Mouse (Mus musculus) kidney, postnatal 36 days (tissue): Measurements from ENCODE around the gene Kcnn4.
A peak's percentile ranks its signal among the peaks of the same experiment; 100 is the strongest.

ENCODE experiments used
- DNase-seq, 2 experiments: peaks; one replicate each; pipeline ENCODE4 v3.0.0; 2021 to 2022; ENCODE audit warnings: mixed read lengths in 2 of 2

Gene Kcnn4

DNA sequence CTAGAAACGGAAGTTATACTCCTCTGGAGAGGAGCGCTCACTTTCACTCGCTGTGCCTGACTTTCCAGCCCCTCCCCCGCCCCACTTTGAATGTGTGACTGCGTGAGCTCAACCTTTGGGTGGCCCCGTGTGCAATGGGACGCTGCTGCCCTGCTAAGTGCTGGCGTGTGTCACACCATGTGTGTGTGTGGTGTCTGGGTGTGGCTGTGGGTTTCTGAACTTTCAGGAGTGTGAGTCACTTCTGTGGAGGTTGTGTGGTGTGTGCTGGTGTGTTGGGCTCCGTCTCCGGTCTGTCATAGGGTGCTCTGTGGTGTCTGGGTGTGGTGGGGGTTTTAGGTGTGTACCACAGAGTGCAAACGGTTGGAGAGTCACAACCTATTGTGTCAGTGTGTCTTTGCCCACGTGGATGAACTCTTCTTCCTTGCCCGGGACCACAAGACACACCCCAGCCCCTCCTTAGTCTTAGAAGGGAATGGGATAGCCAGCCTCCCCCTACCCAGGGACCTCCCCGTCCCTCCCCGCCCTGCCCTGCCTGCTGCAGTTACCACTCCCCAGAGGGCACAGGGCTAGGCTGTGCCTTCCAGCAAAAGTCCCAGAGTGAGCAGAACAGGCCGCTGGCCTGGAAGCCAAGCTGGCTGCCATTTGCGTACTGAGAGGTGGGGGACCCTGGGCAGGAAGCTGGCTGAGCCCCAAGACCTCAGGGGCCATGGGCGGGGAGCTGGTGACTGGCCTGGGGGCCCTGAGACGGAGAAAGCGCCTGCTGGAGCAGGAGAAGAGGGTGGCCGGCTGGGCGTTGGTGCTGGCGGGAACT lies at the start of gene Kcnn4:
Gene Kcnn4 (plus strand): TSS at position 533 of the 811 bp plus-strand sequence.
- DNase-seq: no peak

DNA sequence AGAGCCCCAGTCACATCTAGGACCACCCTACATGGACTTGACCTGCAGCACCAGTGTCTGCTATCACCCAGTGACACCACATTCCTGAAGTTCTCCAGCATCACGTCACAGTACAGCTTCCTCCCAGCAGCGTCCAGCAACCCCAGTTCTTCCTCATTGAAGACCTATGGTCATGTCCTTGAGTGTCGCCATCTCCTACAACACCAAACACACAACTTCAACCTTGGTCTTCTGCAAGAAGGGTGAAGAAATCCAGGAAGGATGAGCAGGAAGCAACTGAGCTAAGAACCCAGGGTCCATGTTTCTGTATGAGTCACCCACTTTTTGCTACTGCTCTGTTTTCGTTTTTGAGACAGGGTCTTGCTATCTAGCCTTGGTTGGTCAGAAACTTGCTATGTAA lies 47.5 kb upstream of the Kcnn4 start:
- DNase-seq: no peak

DNA sequence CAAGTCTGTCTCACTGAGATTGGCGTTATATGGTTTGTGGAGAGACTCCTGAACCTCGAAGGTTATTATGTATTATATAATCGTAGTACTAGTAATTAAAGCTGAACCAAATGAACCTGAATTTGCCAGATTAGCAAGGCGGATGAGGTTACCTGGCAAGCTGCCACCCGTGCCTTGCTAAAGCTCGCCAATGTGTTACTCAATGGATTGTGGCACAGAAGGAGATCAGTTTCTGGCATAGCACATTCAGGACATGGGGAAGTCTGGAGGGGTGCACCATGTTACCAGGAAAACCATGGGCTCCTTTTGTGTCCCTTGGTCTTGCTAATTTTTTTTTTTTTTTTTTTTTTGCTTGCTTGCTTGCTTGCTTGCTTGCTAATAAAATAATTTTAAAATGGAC lies 44.9 kb upstream of the Kcnn4 start:
- DNase-seq: peak in 1 of 2 experiments; percentile 43

DNA sequence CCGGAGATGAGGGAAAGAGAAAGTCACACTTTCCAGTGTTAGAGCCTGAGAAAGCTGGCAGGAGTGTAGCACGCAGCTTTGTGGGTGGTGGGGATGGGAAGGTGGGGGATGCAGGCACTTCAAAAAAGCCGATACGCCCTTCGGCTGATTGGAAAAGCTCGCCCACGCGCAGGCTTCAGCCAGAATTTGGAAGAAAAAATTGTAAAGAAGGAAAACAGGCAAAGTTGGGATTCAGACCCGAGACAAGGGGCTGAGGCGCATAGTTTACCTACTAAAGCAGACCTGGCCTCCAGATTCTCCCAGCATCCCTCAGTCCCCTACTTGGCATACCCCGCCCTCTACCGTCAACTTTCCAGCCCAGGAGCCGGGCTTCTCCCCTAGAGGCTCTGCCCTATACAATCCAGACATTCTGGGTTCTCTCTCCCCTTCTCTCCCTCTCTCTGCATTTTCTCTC lies 44.4 kb upstream of the Kcnn4 start:
- DNase-seq: peak in 1 of 2 experiments; percentile 12

DNA sequence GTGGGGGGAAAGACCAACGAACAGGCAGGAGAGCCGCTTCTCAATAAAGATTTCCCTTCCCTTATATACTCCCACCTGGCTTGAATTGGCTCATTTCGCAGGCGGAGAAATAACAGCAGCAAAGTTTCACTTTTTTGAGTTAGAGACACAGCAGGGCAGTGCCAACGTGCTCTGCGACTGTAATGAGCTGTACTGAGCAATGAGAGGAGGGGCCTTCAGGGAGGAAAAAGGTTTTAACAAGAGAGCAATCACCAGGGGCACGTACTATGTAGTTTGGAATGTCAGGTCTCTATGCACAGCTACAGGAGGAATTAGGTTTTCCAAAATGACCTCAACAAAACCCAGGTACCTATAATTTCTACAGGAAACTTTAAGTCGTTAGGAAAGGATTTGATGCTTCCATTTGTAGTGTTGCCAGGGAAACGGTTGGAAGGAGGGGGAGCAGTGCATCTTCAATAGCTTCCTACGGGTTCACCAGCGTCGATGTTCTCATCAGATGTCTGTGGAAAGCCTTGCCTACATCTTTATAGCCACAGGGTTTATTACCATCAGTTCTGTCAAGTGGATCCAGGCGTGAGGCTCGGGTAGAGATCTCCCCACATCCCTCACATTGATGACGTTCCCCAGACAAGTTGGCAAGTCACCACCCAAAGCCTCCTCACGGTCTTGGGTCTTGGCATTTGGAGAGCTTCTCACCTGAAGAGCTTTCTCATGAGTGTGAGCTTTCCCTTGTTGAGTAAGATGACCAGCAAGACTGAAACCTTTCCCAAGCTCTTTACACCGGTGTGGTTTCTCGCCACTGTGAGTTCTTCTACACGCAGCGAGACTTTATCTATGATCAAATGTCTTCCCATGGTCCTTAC lies 43.6 kb upstream of the Kcnn4 start:
- no peak for DNase-seq

DNA sequence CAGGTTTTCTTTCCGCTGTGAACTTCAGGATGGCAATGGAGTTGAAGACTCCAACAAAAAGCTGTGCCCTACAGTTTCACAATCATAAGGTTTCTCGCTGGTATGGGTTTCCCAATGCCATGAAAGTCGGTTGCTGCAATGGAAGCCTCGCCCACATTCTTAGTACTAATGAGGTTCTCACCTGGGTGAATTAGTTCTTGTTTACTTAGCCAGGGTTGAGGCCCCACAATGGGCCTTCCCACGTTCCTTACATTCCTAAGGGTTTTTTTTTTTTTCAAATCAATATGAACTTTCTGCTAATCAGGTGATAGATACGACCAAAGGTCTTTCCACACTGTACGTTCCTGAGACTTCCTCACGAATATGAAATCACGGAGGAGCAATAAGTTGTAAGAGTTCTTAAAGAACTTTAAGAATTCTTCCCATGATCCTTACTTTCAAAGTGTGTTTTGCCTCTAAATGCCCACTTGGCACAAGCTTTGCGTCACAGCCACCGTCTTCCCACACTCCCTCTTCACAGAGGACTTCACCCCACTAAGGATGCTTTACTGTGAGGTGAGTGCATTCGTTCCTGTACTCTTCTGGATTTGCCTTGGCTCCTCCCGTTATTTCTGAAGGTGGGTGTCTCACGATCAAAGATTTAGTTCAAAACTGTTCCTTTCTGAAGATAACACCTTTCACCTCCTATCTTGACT lies 42.6 kb upstream of the Kcnn4 start:
- no peak for DNase-seq

DNA sequence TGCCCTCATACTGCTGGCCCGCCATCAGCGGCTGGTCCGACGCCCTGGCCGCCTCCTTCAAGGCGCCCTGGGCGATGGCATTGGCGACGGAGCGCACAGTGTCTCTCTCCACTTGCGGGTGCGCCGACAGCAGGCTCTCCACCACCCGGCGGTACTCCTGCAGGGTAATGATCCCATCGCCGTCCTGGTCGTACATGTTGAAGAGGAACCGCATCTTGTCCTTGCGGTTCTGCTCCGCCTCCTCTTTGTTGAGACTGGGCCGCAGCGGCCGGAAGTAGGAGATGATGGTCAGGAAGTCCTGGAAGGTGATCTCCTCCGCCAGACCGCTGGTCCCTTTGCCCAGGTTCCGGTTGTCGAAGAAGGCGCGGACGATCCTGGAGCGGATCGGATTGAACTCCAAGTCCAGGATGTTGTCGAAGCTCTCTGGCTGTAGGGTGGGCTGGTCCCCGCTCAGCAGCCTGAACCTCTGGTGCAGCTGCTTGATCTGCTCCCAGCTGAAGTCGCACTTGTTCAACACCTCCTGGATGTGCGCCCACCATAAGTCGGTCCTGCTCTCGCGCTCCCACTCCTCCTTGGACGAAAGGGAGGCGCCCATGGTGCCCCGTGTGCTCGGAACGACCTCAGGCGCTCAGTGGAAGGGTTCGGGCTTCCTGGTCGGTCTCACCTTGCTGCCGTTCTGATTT lies 36.6 kb upstream of the Kcnn4 start, which contains the start of gene Tescl:
Gene Tescl (minus strand): TSS at position 633 of the 683 bp plus-strand sequence.
- DNase-seq: peak in 1 of 2 experiments; percentile 23

DNA sequence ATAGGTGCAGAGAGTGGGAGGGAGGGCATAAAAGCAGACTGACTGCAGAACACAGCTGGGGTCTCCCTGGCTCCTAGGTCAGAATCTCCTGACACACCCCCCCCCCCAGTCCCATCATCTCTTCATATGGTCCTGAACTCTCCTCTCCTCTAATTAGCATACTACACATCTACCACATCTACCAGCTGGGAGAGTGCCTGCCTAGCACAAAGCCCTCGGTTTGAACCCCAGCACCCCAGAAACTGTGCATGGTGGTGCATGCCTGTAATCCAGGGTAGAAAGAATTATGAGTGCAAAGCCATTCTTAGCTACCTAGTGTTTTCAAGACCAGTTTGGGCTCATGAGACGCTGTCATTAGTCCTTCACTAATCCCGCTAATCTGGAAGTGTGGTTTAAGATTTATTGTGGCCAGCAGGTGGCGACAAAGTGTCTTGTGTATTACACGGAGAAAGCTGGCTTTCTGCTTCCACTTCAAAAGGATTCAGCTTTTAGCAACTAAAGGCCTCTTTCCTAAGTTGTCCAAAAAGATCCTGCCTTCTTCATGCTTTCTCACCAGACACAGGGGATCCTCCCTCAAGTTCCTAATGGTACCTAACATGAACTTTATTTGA lies 34.3 kb upstream of the Kcnn4 start:
- peak; percentile 68 to 90 for DNase-seq

DNA sequence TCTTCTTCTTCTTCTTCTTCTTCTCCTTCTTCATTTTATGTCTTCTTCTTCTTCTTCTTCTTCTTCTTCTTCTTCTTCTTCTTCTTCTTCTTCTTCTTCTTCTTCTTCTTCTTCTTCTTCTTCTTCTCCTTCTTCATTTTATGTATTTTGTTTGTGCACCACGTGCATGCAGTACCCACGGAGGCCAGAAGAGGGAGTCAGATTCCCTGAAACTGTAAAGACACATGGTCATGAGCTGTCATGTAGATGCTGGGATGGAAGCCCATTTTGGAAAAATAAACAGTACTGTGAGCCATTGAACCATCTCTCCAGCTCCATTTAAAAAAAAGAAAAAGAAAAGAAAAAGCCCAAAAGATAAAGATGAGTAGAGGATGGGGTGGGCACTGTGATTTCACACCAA lies 31.8 kb upstream of the Kcnn4 start:
- DNase-seq: no peak

DNA sequence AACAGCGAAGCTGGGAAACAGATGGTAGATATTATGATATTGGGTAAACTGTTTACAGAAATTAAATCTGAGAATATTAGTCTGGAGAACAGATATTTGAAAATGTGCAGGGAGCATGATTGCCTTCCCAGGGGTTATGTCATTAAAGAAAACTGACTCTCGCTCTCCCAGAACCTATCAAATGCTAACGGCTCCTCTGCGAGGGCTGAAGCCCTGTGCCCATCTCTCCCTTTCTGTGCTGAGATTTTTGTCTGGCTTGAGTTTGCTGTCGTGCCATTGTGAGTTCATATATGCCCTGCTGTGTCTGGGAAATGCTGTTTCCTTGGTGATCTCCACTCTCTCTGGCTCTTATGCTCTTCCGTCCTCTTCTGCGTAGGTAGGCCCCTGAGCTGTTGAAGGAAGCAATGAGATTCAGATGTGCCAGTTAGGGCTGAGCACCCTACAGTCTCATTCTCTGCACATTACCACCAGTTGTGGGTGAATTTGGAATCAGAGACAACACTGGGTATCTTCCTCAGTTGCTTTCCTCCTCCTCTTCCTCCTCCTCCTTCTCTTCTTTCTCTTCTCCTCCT lies 26.3 kb upstream of the Kcnn4 start:
- DNase-seq: no peak

DNA sequence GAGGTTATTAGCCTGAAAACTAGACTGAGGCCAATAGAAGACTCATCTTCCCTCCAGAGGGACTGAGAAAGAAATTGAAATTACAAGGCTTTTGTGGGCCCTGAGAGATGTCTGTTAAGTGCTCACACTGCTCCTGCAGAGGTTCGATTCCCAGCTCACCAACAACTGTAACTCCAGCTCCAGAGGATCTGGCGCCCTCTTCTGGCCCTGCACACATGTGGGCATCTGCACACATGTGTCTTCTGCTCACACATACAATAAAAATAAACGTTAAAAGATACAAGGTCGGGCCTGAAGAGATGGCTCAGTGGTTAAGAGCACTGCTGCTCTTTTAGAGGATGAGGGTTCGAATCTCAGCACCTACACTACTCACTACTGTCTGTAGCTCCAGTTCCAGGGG lies 23.6 kb upstream of the Kcnn4 start:
- no peak for DNase-seq

DNA sequence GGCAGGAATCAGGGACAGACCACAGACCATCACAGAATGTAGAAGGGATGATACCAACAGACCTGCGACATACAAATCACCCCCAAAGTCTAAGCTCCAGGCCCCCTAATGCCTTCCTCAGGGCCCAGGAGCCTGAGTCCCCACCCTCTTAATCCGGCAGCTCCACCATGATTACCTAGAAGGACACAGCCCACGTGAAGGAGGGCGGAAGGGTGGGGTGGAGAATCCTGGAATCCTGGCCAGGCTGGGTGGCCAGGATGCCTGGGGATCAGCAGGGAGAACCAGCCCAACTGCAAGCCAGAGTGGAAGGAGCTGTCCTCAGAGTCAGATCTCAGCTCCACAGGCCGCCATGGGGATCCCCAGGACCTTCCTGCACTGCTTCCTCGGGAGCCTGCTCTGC lies 21.2 kb upstream of the Kcnn4 start, which contains the start of gene Lypd5:
Gene Lypd5 (plus strand): TSS at position 301 of the 400 bp plus-strand sequence.
- no peak for DNase-seq

DNA sequence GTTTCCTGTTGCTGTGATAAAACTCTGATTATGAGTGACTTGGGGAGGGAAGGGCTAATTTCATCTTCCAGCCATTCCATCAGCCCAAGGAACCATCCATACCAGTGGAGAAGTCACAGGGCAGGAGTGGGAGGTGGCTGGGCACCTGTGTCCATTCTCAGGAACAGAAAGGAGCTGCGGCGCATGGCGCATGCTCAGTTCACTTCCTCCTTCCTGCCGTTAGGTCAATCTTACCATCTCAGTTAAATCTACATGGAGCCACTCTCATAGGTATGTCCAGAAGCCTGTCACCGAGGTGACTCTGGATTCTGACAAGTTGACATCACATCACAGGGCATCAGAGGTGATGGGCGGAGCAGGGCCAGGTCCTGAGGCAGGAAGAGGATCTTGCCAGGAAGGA lies 14.4 kb upstream of the Kcnn4 start:
- DNase-seq: no peak

DNA sequence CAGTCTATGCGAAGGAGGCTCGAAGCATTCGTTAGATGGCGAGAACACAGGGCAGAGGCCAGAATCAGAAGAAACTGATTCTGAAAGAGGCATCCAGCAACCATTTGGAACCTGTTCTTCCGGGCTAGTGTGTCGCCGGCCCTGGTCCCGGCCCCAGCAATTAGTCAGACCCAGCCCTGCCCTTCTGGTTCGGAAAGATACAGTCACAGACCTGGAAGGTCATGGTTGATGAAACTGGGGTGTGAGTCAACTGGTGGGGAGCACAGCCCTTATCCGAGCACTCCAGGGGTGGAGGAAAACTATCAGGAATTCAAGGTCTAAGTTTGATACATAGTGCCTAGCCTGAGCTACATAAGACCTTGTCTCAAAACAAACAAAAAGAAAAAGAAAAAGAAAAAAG lies 14.0 kb upstream of the Kcnn4 start:
- DNase-seq: no peak

DNA sequence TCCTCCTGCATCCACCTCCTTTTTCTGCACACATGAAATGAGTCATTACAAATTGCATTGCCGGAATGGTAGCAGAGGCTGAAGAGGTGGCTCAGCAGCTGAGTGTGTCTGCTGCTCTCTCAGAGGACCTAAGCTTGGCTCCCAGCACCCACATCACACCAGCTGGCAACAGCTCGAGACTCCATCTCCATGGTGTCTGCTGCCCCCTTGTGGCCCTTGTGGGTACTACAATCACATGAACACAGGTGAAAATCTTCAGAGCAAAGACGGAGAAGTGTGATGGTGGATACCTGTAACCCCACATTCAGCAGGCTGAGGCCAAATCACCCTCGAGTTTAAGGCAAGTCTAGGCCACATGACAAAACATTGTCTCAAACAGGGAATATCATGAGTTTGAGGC lies 12.2 kb upstream of the Kcnn4 start:
- DNase-seq: peak in 1 of 2 experiments; percentile 26

DNA sequence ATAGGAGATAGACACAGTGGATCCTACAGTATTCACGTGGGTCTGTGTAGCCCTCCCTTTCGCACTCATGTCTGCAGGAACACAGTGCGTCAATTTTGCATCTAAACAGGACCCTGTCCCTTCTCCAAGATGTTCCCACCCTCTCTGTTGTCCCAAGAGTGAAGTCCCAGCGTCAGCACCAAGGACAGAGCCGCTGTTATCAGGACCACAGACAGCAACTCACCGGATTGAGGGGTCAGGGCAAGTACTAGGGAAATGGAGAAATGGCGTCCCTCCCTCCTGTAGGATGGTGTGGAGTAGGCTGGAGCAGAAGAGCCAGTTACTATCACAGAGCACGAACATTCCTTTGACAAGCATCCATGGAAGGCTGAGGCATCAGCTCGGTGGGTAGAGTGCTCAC lies 10.8 kb upstream of the Kcnn4 start:
- DNase-seq: peak in 1 of 2 experiments; percentile 54

DNA sequence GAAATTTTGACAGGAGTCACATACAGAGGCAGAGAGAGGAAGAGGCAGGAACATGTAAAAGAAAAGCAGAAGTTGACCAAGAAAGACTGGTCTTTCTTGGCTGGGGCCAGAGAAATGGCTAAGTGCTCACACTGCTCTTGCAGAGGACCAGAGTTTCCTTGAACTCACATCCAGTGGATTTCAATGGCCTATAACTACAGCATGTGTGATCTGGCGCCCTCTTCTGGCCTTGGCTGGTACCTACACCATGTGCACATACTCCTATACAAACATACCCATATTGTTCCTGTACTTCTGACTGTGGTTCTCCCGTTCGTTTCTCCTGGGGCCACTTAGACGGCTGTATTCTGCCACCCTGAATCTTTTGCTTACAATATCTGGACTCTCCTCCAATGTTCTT lies 9.1 kb upstream of the Kcnn4 start:
- DNase-seq: no peak

DNA sequence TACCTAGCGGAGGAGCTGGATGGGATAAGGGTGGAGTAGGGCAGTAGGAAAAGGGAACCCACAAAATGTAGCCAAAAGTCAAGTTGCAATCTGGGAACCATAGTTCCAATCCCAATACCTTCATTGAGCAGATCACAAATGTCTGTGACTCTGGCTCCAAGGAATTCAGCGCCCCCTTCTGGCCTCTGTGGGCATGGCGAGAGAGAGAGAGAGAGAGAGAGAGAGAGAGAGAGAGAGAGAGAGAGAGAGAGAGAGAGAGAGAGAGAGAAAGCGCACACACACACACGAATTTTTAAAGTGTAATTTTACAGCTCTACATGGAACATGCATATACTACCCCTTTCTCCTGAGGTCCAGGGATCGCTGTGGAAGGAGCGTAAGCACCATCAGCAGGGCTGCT lies 6.8 kb upstream of the Kcnn4 start:
- DNase-seq: peak in 1 of 2 experiments; percentile 59

DNA sequence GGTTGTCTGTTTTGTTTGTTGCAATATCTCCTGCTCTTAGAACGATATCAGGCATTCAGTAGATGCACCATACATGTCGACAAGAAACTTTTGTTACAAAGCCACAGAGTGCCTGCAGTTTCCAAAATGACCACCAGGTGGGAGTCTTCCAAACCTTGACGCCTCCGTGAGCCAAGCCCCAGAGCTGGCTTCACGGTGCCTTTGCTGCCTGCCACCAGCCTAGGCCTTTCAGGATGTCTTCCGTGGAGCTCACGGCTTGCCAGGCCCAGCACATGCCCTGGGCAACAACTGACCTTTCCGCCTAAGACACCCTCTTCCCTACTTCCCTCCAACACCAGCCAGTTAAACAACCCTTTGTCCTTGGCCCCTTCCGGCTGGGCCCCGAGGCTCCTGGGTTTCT lies 5.2 kb upstream of the Kcnn4 start:
- DNase-seq: peak; percentile 73 to 90

DNA sequence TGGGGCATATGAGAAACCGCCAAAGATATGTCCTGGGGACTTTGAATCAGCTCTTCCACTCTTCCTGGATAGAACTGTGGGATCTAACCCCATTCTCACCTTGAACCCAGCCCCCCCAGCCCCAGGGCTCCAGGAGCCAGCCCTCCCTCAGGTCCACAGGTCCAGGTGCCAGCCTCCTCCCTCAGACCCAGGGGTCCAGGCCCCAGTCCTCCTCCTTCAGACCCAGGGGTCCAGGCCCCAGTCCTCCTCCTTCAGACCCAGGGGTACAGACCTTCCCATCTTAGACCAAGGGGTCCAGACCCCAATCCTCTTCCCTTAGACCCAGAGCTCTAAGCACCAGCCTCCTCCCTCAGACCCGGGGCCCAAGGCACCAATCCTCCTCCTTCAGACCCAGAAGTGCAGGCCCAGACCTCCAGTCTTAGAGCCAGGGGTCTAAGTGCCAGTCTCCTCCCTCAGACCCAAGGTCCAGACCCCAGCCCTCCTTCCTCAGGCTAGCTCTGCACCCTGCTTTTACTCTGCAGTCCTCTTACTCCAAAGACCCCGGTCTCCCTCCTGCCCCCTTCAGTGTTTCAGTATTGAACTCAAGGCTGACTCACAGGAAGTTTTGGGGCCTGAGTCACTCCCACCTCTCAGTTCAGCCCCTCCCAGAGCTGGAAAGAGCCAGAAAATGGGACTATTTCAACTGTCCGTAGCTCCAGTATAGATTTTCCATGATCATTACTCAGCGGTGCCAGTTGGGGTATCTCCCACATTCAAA lies 4.6 kb upstream of the Kcnn4 start:
- no peak for DNase-seq
